Mouse (Mus musculus): ENCODE data around the gene Cmpk1. TPM values are rescaled to one million over a fixed set of nuclear protein-coding genes. Genes with fewer than 3 reads are reported as not detected.

Gene Cmpk1
- polyA plus RNA-seq, 1 experiment from 2014 or later, result 175 TPM

DNA sequence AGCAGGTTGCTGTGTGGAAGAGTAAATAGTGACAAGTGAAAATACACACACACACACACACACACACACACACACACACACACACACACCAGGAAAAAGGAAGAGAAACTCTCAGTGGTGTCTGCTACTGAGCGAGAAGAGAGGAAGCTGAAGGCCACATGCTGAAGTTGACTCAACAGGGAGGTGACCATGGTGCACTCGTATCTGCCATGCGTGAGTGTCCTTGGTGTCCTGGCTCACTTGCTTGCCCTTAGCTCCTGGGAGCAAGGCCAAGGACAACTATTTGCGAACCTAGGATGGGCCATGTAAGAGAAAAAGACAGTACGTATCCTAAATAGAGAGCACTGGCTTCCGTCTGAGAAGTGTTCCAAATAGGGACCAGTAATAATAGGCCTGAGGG is 52.9 kb downstream of the Cmpk1 start:
- DNase-seq (ENCODE audit: low spot score) (no peak), ATAC-seq (ENCODE audit: low FRiP score, low TSS enrichment) (no peak)
- Histone ChIP-seq H3K9ac (ENCODE audit: low read length) (no peak overlapping the region), H3K4me2 (replicated peaks; ENCODE audit: low read depth) (no peak overlapping the region), H3K36me3 (ENCODE audit: control insufficient read depth, insufficient read depth, low read length) (no peaks in the 10 kb centered on the region), H3K27ac (replicated peaks) (no peak overlapping the region), H3K9me3 (ENCODE audit: control insufficient read depth, low read length) (no peaks in the 10 kb centered on the region), H3K4me1 (replicated peaks; ENCODE audit: control insufficient read depth, insufficient read depth) (no peaks in the 10 kb centered on the region), H3K4me3 (ENCODE audit: low read depth, low read length) (no peak overlapping the region), H3K27me3 (ENCODE audit: control insufficient read depth, insufficient read depth, low read length) (no peaks in the 10 kb centered on the region)
- no peak for TF ChIP-seq CTCF (IDR thresholded peaks at IDR 0.05; ENCODE audit: low read depth)
- no peak for TF ChIP-seq EP300 (optimal IDR thresholded peaks at IDR 0.05)
- 84% methylated on average over 6 of the region's 6 CpGs for WGBS

DNA sequence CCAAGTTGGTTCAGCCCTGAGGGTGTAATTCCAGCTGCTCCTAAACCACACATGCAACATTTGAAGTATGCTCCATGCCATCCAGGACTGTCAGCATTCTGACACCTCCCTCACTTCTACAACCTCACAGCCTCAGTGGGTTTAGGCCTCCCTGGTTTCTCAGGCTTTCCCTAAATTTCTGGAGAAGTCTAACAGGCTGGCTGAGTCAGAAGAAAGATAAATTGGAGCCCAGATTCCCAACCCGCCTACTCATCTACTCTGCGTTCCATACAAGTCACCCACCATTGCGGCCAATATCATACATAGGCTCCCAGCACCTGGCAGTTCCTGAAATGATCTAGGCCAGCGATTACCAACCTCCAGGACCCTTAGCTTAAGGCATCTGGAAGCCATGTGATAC is 54.3 kb downstream of the Cmpk1 start:
- no peak for TF ChIP-seq CTCF (IDR thresholded peaks at IDR 0.05; ENCODE audit: low read depth)
- no peak for TF ChIP-seq EP300 (optimal IDR thresholded peaks at IDR 0.05)
- Histone ChIP-seq H3K27me3 (ENCODE audit: control insufficient read depth, insufficient read depth, low read length) (no peaks in the 10 kb centered on the region), H3K4me1 (replicated peaks; ENCODE audit: control insufficient read depth, insufficient read depth) (no peaks in the 10 kb centered on the region), H3K27ac (replicated peaks) (no peak overlapping the region), H3K4me3 (ENCODE audit: low read depth, low read length) (no peak overlapping the region), H3K36me3 (ENCODE audit: control insufficient read depth, insufficient read depth, low read length) (no peaks in the 10 kb centered on the region), H3K9ac (ENCODE audit: low read length) (no peak overlapping the region), H3K4me2 (replicated peaks; ENCODE audit: low read depth) (no peak overlapping the region), H3K9me3 (ENCODE audit: control insufficient read depth, low read length) (no peaks in the 10 kb centered on the region)
- 86% methylated on average over 4 of the region's 4 CpGs for WGBS
- no peak for ATAC-seq (ENCODE audit: low FRiP score, low TSS enrichment)
- no peak for DNase-seq (ENCODE audit: low spot score)

DNA sequence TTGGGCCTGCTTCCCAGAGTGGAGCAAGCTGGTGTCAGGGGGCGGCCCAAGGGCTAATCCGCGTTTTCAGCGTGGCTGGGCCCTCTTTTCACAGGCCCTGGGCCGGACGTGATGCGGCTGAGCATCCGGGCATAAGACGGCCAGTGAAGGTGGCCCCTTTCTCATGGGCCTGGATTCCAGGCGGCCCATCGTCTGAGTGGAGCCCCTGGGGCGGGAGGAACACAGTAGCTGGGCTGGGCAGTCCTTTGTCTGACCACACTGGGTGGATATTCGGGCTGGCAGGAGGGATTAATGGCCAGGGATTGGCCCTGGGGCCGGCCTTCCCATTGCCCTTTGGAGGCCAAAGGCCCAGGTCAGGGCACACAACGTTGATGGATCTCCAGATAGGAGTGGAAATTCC is 57.9 kb downstream of the Cmpk1 start:
- no peaks in the 10 kb centered on the region for H3K36me3 ChIP-seq (ENCODE audit: control insufficient read depth, insufficient read depth, low read length)
- no peak overlapping the region for H3K4me3 ChIP-seq (ENCODE audit: low read depth, low read length)
- 0 out of 2 replicates have a peak, but pooled peaks cover 5% of the 10 kb centered on the region for H3K4me1 ChIP-seq (replicated peaks; ENCODE audit: control insufficient read depth, insufficient read depth)
- H3K9ac ChIP-seq (ENCODE audit: low read length), result no peak overlapping the region
- TF ChIP-seq EP300 (optimal IDR thresholded peaks at IDR 0.05) (no peak), CTCF (IDR thresholded peaks at IDR 0.05; ENCODE audit: low read depth) (no peak)
- H3K27ac ChIP-seq (replicated peaks), result no peak overlapping the region
- WGBS, result 50% methylated on average over 15 of the region's 15 CpGs
- no peaks in the 10 kb centered on the region for H3K9me3 ChIP-seq (ENCODE audit: control insufficient read depth, low read length)
- H3K27me3 ChIP-seq (ENCODE audit: control insufficient read depth, insufficient read depth, low read length), result peaks cover 20% of the 10 kb centered on the region; the same call in 1 of the 2 replicates
- DNase-seq (ENCODE audit: low spot score), result no peak
- ATAC-seq (ENCODE audit: low FRiP score, low TSS enrichment), result no peak
- H3K4me2 ChIP-seq (replicated peaks; ENCODE audit: low read depth), result no peak overlapping the region

DNA sequence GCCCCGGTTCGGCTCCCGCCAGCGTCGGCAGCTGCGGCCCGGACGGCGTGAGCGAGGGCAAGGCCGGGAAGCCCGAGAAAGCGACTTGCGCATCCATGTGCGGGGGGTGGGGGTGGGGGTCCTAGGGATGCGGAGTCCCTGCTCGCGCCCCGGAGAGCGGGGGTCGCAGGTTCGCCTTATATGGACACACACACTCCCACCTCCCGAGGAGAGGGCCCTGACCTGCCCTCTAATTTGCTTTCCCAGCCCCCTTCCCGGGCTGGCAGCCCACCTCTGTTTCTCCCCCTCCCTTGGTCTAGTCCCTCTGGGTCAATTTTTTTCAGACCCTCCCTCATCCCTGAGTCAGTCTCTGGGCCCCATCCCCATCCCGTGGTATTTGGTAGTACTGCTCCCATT is 61.1 kb downstream of the Cmpk1 start, which contains the start of gene Foxe3:
Gene Foxe3, minus strand, starts transcription at position 97 of the 396 bp plus-strand sequence.
- H3K36me3 ChIP-seq (ENCODE audit: control insufficient read depth, insufficient read depth, low read length), result no peaks in the 10 kb centered on the region
- peaks cover 29% of the 10 kb centered on the region for H3K27me3 ChIP-seq (ENCODE audit: control insufficient read depth, insufficient read depth, low read length)
- no peak for ATAC-seq (ENCODE audit: low FRiP score, low TSS enrichment)
- H3K9ac ChIP-seq (ENCODE audit: low read length), result no peak within 1 kb of the TSS
- no peak within 1 kb of the TSS for H3K27ac ChIP-seq (replicated peaks)
- DNase-seq (ENCODE audit: low spot score), result no peak
- H3K9me3 ChIP-seq (ENCODE audit: control insufficient read depth, low read length), result no peaks in the 10 kb centered on the region
- no peak for TF ChIP-seq EP300 (optimal IDR thresholded peaks at IDR 0.05)
- TF ChIP-seq CTCF (IDR thresholded peaks at IDR 0.05; ENCODE audit: low read depth), result no peak
- H3K4me2 ChIP-seq (replicated peaks; ENCODE audit: low read depth), result peak within 1 kb of the TSS; percentile 60
- H3K4me3 ChIP-seq (ENCODE audit: low read depth, low read length), result peak within 1 kb of the TSS; percentile 44
- 0 out of 2 replicates have a peak, but pooled peaks cover 5% of the 10 kb centered on the region for H3K4me1 ChIP-seq (replicated peaks; ENCODE audit: control insufficient read depth, insufficient read depth)
- under 1% methylated on average over 22 of the region's 25 CpGs for WGBS

DNA sequence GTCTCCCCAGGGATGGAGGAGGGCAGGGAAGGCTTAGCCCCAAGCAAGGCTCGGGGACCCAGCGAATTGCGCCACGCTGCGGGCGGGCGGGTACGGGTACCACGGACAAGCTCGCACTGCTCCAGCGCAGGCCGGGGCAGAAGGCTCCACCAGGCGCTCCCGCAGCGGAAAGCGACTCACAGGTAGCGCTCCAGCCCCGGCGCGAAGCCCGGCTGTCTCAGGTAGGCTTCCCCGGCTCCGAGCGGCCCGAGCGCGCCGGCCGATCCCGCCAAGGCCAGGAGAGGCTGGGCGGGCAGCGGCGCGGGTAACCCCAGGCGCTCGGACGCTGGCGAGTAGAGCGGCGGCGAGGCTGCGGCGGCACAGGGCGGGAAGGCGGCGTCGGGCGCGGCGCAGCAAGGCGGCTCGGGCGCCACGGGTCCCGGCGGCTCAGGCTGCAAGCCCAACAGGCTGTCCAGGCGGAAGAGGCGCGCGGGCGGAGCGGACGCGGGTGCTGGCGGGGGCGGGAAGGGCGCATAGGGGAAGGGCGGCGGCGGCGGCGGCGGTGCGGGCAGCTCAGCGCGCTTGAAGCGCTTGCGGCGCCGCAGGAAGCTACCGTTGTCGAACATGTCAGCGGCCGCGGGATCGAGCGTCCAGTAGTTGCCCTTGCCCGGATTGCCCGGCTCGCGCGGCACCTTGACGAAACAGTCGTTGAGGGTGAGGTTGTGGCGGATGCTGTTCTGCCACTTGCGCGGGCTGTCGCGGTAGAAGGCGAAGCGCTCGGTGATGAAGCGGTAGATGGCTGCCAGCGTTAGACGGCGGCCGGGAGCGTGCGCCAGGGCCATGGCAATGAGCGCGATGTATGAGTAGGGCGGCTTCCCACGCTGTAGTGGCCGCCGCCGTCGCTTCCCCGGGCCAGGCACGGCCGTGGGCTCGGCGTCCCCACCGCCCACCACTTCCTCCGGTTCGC is 61.8 kb downstream of the Cmpk1 start:
- Histone ChIP-seq H3K36me3 (ENCODE audit: control insufficient read depth, insufficient read depth, low read length) (no peaks in the 10 kb centered on the region), H3K9ac (ENCODE audit: low read length) (no peak overlapping the region), H3K27ac (replicated peaks) (no peak overlapping the region), H3K9me3 (ENCODE audit: control insufficient read depth, low read length) (no peaks in the 10 kb centered on the region), H3K27me3 (ENCODE audit: control insufficient read depth, insufficient read depth, low read length) (peaks cover 29% of the 10 kb centered on the region), H3K4me1 (replicated peaks; ENCODE audit: control insufficient read depth, insufficient read depth) (0 out of 2 replicates have a peak, but pooled peaks cover 5% of the 10 kb centered on the region), H3K4me3 (ENCODE audit: low read depth, low read length) (peak overlapping the region; percentile 44), H3K4me2 (replicated peaks; ENCODE audit: low read depth) (peak overlapping the region; percentile 60)
- under 1% methylated on average over 97 of the region's 125 CpGs for WGBS
- TF ChIP-seq CTCF (IDR thresholded peaks at IDR 0.05; ENCODE audit: low read depth), result no peak
- no peak for TF ChIP-seq EP300 (optimal IDR thresholded peaks at IDR 0.05)
- DNase-seq (ENCODE audit: low spot score), result peak; percentile 27
- no peak for ATAC-seq (ENCODE audit: low FRiP score, low TSS enrichment)

DNA sequence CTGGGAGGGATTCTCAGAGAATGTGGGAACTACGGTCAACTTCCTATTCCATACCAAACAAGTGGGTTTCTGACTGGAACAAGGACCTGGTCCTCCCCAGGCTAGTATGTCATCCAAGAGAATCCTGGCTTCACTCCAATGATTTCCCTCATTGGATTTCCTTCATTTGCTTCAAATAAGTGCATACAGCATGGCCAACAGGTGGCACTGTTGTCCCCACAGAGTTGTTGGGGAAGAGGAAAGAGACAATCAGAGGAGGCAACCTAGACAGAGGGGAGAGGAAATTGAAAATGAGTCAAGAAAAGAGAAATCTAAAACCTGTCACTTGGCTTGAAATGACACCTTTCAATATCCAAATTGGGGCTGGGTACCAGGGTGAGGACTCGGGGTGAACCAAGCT is 70.0 kb downstream of the Cmpk1 start:
- Histone ChIP-seq H3K4me2 (replicated peaks; ENCODE audit: low read depth) (no peak overlapping the region), H3K4me3 (ENCODE audit: low read depth, low read length) (no peak overlapping the region), H3K27me3 (ENCODE audit: control insufficient read depth, insufficient read depth, low read length) (peaks cover 7% of the 10 kb centered on the region), H3K4me1 (replicated peaks; ENCODE audit: control insufficient read depth, insufficient read depth) (no peaks in the 10 kb centered on the region), H3K27ac (replicated peaks) (no peak overlapping the region), H3K9ac (ENCODE audit: low read length) (no peak overlapping the region), H3K36me3 (ENCODE audit: control insufficient read depth, insufficient read depth, low read length) (no peaks in the 10 kb centered on the region), H3K9me3 (ENCODE audit: control insufficient read depth, low read length) (no peaks in the 10 kb centered on the region)
- TF ChIP-seq CTCF (IDR thresholded peaks at IDR 0.05; ENCODE audit: low read depth) (peak; percentile 81), EP300 (optimal IDR thresholded peaks at IDR 0.05) (no peak)
- no peak for ATAC-seq (ENCODE audit: low FRiP score, low TSS enrichment)
- DNase-seq (ENCODE audit: low spot score), result peak; percentile 53
- WGBS, result 44% methylated on average over 2 of the region's 2 CpGs

Measured in stomach, postnatal 0 days (tissue).